Mouse (Mus musculus): ENCODE data around the gene Smad1.

Smad1 gene

GRCm38 (mm10) chr8:79360774-79361527 is 38.4 kb downstream of the Smad1 start:
- peak; percentile 71 for DNase-seq (ENCODE audit: extremely low read depth, low read depth)

- DNase-seq (ENCODE audit: extremely low read depth, low read depth) = no peak
Measured at GRCm38 (mm10) chr8:79360302-79360701, 39.0 kb downstream of the Smad1 start.

DNA sequence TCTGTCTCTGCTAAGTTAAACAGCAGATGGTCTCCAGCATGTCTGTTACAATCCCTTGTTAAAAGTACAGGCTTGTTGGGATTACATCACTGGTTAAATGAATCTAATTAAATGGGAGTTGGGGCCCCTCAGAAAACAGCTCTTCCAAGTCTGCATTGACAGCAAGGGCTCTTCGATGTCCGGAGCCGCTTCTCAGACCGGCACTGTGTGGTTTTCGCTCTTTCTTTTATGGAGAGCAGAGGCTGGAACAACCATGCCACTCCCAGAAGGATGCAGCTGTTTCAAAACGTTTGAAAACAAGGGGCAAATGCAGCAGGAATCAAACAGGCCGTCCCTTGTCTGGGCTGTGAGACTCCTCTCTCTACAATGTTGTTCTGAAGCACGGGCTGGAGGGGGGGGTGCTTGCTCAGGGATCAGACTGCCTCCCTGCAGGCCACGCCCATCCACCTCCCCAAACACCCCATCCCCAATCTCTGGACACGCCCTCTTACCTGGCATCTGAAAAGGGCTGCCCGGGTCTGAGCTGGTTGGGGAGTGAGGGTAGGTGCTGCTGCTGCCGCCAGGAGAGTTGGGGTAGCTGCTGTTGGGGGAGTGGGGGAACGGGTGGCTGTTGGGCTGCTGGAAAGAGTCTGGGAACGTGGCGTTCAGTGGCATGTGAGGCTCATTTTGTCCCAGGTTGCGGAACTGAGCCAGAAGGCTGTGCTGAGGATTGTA is 43.4 kb downstream of the Smad1 start:
- no peak for DNase-seq (ENCODE audit: extremely low read depth, low read depth)

GRCm38 (mm10) chr8:79354009-79354408 is 45.3 kb downstream of the Smad1 start:
- DNase-seq (ENCODE audit: extremely low read depth, low read depth) = no peak

DNA sequence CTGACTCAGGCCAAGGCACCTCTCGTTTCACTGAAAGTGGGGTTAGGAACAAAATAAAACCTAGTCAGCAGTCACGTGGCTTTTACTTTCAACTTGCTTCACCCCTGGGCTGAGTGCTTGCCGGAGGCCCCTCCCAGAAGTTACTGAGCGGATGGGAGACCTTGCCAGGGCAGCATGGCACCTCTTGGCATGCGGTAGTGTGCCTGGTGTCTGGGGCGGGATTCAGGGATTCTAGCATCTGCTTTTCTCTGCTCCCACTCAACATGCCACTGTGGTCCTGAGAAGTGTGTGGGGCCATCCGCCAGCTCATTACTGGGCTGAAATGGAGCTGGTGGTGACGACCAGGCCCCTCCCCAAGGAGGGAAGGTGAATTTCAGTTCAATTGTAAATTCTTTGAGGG is 47.4 kb downstream of the Smad1 start:
- DNase-seq (ENCODE audit: extremely low read depth, low read depth) = no peak

DNA sequence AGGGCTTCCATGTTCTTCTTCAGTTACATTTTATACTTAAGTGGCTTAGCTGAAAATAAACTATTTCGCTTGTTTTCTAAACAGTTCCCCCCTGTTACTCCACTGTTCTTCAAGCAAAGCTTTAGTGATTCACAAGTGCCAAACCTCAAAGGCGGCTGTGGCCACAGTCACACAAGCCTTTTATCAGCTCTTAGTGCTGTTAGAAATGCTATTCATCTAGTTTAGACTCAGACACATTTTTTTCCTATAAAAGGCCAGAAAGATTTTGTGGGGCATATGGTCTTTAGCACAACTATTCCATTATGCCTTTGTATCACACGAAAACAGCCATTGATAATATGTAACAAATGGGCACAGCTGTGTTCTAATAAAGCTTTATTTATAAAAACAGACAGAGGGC is 48.5 kb downstream of the Smad1 start:
- DNase-seq (ENCODE audit: extremely low read depth, low read depth) = no peak

DNA sequence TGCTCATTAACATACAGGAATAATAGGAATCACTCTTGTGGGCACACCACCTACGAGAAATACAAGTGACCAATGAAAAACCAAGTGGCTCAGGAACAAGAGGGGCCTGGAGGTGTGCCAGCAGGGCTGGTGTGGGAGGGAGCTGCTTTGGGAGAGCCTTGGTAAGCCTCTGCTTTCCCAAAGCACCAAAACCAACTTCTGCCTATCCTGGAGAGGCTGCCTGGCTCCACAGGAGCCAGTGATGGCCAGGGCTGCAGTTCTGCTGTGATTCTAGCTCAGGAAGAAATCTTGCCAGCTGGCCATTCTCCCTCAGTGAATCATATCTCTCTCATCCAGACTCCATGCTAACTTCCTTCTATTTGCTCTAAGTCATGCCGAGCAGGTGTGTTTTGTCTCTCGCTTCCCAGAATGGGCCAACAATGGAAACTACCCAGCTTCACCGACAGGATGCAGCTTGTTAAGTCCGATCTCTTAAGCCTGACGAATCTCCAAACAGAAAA is 49.2 kb downstream of the Smad1 start:
- no peak for DNase-seq (ENCODE audit: extremely low read depth, low read depth)

- DNase-seq (ENCODE audit: extremely low read depth, low read depth) = no peak
Measured at GRCm38 (mm10) chr8:79346414-79346813, 52.9 kb downstream of the Smad1 start.

DNA sequence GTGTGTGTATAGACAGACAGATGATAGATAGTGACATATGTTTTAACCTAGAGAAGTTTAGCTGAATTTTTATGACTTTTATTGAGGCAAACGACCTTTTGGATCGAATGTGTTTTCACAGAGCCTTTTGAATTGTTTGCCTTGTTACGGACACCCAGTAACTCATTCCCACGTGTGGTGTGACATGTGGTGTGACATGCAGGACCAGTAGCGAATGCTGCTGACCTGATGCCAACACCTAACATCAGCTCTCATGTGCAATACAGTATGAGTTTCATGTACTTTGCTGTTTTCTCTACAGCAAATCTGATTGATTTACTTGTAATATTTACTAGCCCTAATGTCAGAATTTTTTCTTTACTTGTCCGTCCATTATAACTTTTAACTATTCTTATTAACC is 53.5 kb downstream of the Smad1 start:
- no peak for DNase-seq (ENCODE audit: extremely low read depth, low read depth)

DNA sequence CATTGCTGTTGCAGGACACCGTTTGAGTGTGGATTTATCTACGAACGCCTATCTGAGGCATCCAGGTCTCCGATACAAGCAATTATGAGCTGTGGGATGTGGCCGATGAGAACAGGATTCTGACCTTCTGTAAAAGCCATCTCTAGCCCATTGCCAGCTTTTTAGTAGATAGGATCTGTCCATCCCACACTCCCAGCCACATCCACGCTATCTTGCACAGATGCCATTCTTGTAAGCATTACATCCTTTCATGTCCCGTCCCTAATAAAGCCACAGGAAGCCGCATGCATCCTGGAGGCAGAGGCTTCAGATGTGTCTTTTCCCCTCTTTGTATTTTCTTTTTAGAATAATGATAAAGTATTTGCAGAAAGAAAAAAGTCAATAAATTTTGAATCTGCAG is 58.1 kb downstream of the Smad1 start:
- DNase-seq (ENCODE audit: extremely low read depth, low read depth) = no peak

GRCm38 (mm10) chr8:79339555-79339954 is 59.8 kb downstream of the Smad1 start:
- no peak for DNase-seq (ENCODE audit: extremely low read depth, low read depth)

GRCm38 (mm10) chr8:79338619-79339018 is 60.7 kb downstream of the Smad1 start:
- no peak for DNase-seq (ENCODE audit: extremely low read depth, low read depth)

DNA sequence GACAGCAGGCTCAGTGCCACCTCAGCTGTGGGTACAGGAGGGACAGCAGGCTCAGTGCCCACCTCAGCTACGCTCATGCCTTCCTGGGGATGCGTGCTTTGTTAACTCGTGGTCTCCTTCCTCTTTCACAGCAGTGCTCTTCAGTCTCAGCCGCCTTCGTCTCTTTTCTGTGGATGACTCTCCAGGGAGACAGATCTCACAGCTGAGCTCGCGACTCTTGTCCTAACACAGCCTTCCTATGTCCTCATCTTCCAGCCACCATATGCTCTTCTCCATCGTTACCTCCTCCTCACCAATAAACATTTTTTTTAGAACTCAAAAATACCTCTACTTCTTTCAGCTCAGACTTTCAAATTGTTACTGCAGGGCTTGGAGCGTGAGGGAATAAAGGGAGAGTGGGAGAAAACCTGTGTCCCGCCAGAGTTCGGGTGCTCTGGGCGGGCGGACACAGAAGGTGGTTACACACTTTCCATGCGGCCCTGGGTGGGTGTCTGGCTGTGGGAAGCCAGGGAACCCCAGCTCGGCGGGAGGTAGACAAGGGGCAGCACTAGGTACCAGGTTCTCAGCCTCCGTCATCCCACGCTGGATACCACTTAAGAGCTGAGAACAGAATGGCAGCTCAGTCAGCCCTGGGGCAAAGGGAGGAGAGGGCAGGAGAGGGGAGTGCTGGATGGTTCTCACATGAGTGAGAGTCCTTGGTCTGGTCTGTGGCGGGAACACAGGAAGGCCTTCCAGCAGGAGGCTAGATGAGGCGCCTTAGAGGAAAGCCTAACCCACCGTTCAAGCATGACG is 67.0 kb downstream of the Smad1 start:
- no peak for DNase-seq (ENCODE audit: extremely low read depth, low read depth)

GRCm38 (mm10) chr8:79331571-79331970 is 67.7 kb downstream of the Smad1 start:
- no peak for DNase-seq (ENCODE audit: extremely low read depth, low read depth)

DNA sequence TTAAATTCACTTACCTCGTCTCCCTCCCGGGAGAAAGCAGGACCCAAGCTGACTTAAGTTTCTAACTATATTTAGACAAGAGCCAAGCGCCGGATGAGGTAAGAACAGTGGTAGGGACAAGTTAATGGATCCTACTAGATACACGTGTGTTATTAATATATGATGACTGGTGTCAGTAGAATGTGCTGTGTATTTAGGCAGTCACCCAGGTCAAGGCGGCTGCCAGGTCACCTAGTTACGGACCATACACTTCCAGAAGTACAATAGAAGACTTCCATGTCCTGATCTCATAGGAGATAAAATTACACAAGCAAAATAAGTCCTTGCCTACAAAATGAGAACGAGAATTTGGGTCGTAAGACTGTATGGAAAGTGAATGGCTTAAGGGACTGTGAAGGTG is 68.3 kb downstream of the Smad1 start:
- no peak for DNase-seq (ENCODE audit: extremely low read depth, low read depth)

GRCm38 (mm10) chr8:79329735-79330134 is 69.6 kb downstream of the Smad1 start:
- DNase-seq (ENCODE audit: extremely low read depth, low read depth) = no peak

DNA sequence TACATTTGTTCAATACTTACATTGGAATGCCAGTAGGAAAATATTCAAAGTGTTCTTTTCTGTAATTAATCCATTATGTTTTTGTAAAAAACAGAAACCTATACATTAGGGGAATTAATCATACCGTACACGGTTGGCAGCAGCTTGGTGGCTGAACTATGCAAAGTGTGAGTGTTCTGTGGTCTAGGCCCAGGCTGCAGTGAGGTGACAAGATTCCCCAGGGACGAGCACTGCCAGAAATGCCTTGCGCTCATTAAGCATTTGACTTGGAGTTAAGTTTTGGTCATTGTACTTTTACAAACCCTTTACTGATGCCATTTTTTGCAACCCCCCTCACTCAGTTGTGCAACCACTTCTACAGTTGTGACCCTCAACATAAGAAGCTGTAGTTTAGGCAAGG is 70.1 kb downstream of the Smad1 start:
- DNase-seq (ENCODE audit: extremely low read depth, low read depth) = no peak

DNA sequence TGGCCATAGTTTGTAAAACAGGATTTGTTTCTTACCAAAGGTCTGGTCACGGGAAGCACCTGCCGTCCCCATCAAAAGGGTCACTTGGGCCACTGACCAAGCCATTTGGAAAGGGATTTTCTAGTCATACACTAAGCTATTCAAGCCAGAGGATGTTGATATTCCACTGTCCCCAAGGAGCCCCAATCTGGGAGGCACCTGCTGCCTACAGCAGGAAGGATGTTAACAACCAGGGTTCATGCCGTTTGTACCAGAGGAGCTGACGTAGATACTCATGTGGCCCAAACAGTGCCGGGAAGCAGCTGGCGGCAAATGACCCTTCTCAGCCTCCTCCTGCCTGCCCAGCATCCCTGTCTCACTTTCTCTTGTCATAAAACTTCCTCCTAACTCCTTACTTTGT is 73.8 kb downstream of the Smad1 start:
- no peak for DNase-seq (ENCODE audit: extremely low read depth, low read depth)

DNA sequence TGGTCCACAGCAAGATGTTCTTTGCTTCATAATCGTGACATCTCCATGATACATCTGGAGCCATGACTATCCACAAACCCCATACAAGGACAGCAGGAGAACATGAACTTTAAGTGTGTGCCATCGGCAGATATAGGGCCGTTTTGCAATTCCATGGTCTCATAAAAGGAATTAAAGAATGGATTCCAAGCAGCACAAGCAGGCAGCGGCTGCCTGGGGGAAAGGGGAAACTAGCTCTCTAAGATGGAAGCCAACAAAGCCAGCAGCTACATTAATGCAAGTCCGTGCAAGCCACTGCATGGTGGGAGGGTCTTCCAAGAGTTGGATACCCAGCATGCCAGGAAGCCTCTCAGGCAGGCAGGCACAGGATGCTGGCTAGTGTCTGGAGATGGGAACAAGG is 74.4 kb downstream of the Smad1 start:
- DNase-seq (ENCODE audit: extremely low read depth, low read depth) = no peak

DNA sequence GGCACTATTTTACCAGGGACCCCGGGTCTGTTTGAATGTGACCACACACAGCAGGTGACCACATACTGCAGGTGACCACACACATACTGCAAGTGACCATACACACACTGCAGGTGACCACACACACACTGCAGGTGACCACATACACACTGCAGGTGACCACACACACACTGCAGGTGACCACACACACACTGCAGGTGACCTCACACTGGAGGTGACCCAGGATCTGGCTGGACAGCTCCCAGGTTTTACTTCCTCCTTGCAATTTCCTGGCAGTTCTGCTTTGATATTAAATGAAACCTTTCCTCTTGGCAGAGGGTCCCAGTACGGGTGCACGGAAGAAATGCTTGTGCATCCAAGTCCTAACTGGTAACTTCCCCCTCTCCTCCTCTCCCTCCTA is 75.3 kb downstream of the Smad1 start:
- DNase-seq (ENCODE audit: extremely low read depth, low read depth) = no peak

GRCm38 (mm10) chr8:79323121-79323520 is 76.2 kb downstream of the Smad1 start:
- DNase-seq (ENCODE audit: extremely low read depth, low read depth) = no peak

- DNase-seq (ENCODE audit: extremely low read depth, low read depth) = no peak
Measured at GRCm38 (mm10) chr8:79310801-79311200, 88.5 kb downstream of the Smad1 start.

Measured in MEL-GATA-1-ER (cell line).